Mouse (Mus musculus): Measurements from ENCODE around the gene Rufy2. TPM values are rescaled to one million over a fixed set of nuclear protein-coding genes. Genes with fewer than 3 reads are reported as not detected.

Gene Rufy2
- polyA plus RNA-seq, 1 experiment, result not detected

- Histone ChIP-seq H3K4me3 (ENCODE audit: insufficient read depth, low read depth, low read length) (no peak overlapping the region), H3K27ac (ENCODE audit: insufficient read depth, low read depth, low read length) (no peak overlapping the region), H3K4me1 (ENCODE audit: control insufficient read depth, insufficient read depth, low read length) (no peaks in the 10 kb centered on the region)
- 91% methylated on average over 9 of the region's 9 CpGs for WGBS
- TF ChIP-seq POLR2A (IDR thresholded peaks at IDR 0.05; ENCODE audit: insufficient read depth, low read depth, low read length) (no peak), CTCF (IDR thresholded peaks at IDR 0.05; ENCODE audit: insufficient read depth, low read depth, low read length) (no peak)
Observed at GRCm38 (mm10) chr10:63064516-63064915, 84.5 kb downstream of the Rufy2 start.

GRCm38 (mm10) chr10:63065561-63065960, 85.5 kb downstream of the Rufy2 start:
- Histone ChIP-seq H3K4me3 (ENCODE audit: insufficient read depth, low read depth, low read length) (no peak overlapping the region), H3K4me1 (ENCODE audit: control insufficient read depth, insufficient read depth, low read length) (no peaks in the 10 kb centered on the region), H3K27ac (ENCODE audit: insufficient read depth, low read depth, low read length) (no peak overlapping the region)
- TF ChIP-seq POLR2A (IDR thresholded peaks at IDR 0.05; ENCODE audit: insufficient read depth, low read depth, low read length) (no peak), CTCF (IDR thresholded peaks at IDR 0.05; ENCODE audit: insufficient read depth, low read depth, low read length) (no peak)
- 38% methylated on average over 8 of the region's 8 CpGs for WGBS

GRCm38 (mm10) chr10:63065988-63066387, 86.0 kb downstream of the Rufy2 start:
- H3K27ac ChIP-seq (ENCODE audit: insufficient read depth, low read depth, low read length), result no peak overlapping the region
- 4% methylated on average over 5 of the region's 5 CpGs for WGBS
- no peaks in the 10 kb centered on the region for H3K4me1 ChIP-seq (ENCODE audit: control insufficient read depth, insufficient read depth, low read length)
- H3K4me3 ChIP-seq (ENCODE audit: insufficient read depth, low read depth, low read length), result no peak overlapping the region
- TF ChIP-seq POLR2A (IDR thresholded peaks at IDR 0.05; ENCODE audit: insufficient read depth, low read depth, low read length) (no peak), CTCF (IDR thresholded peaks at IDR 0.05; ENCODE audit: insufficient read depth, low read depth, low read length) (peak; percentile 76)

Other genes starting within 250 kb of the Rufy2 start
- 78.8 TPM in 1 of 2 replicates, not detected in the other for gene Ccar1, start 187.9 kb upstream of the Rufy2 start, polyA plus RNA-seq (2012; ENCODE audit: insufficient read depth, insufficient read length, low replicate concordance, missing spikeins)
- gene Tet1, start 71.2 kb upstream of the Rufy2 start, polyA plus RNA-seq (2012; ENCODE audit: insufficient read depth, insufficient read length, low replicate concordance, missing spikeins), result not detected in 2 replicates
- not detected in 2 replicates for gene Slc25a16, start 59.6 kb upstream of the Rufy2 start, polyA plus RNA-seq (2012; ENCODE audit: insufficient read depth, insufficient read length, low replicate concordance, missing spikeins)
- not detected in 2 replicates for gene Dna2, start 33.2 kb upstream of the Rufy2 start, polyA plus RNA-seq (2012; ENCODE audit: insufficient read depth, insufficient read length, low replicate concordance, missing spikeins)
- gene Hnrnph3, start 44.0 kb downstream of the Rufy2 start, polyA plus RNA-seq (2012; ENCODE audit: insufficient read depth, insufficient read length, low replicate concordance, missing spikeins), result 251 TPM in 1 of 2 replicates, not detected in the other
- not detected in 2 replicates for gene Pbld2, start 44.1 kb downstream of the Rufy2 start, polyA plus RNA-seq (2012; ENCODE audit: insufficient read depth, insufficient read length, low replicate concordance, missing spikeins)
- gene Pbld1, start 79.9 kb downstream of the Rufy2 start, polyA plus RNA-seq (2012; ENCODE audit: insufficient read depth, insufficient read length, low replicate concordance, missing spikeins), result not detected in 2 replicates
- gene Atoh7, start 119.4 kb downstream of the Rufy2 start, polyA plus RNA-seq (2012; ENCODE audit: insufficient read depth, insufficient read length, low replicate concordance, missing spikeins), result not detected in 2 replicates
- not detected in 2 replicates for gene Mypn, start 223.7 kb downstream of the Rufy2 start, polyA plus RNA-seq (2012; ENCODE audit: insufficient read depth, insufficient read length, low replicate concordance, missing spikeins)

Data from olfactory bulb, adult 2 months (tissue).